Mouse (Mus musculus) naive thymus-derived CD4-positive, alpha-beta T cell, adult 5 months (primary cell): ENCODE measurements around the gene Padi6. TPM values are rescaled to one million over a fixed set of nuclear protein-coding genes. Genes with fewer than 3 reads are reported as not detected.

Source experiments
- polyA plus RNA-seq: library from polyadenylated mRNA; unstranded; fragments of 100-300 nt; shearing (Covaris generic); gene quantifications from one replicate; pipeline ENCODE4 v1.2.1, GENCODE M21; 2017

Gene Padi6
- polyA plus RNA-seq, result not detected

DNA sequence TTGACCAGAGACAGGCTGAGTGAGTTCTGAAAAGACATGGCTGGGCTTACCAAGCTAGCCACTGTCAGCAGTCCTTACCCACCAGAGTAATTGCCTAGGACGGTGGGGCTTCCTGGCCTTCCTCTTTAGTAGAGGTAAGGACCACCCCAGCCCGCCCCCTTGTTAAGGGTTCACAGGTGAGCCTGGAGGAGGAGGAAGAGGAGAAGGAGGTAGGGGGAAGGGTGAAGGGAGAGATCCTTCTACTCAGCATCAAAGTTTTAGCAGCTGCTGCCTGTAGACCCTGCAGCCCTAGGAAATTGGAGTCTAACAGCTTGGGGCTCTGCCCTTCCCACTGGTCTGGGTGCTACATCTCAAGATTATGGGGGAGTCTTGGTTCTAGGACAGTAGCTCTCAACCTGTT is at the start of gene Padi6:
Padi6 (minus strand) TSS at position 101 of the 400 bp plus-strand sequence.

DNA sequence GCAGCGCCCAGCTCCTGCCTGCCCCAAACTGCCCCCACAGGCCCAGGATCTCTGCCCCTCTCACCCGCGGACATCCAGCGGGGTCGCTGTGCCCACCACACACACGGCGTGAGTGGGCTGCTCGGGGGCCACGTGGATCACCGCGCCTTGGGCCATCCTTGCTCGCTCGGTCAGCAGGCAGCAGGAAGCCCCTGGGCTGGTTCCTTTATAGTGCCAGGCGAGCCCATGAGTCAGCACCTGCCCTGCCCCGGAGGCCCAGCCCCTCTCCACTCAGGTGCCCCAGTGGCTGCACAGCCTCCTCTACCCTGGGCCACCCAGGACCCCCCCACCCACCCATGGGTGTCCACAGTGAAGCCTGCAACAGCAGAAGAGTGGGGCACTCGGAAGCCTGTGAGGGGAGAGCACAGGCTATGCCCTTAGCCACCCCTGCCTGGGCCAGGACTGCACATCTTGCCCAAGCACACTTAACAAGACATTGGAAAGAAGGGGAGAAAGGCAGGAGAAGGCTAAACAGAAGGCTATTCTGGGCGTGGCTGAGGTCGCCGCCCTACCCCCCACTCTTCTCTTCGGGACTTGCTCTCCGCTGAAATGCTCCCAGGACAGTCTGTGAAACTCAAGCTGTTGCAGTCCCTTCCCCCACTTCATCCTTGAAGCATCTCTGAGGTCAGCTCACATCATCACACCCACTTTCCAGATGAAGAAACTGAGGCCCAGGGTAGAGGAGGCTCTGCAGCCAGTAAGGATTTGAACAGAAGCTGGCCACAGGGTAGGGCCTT is 31.8 kb upstream of the Padi6 start, which contains the start of gene Padi4:
Padi4 (minus strand) TSS at position 212 of the 776 bp plus-strand sequence.

DNA sequence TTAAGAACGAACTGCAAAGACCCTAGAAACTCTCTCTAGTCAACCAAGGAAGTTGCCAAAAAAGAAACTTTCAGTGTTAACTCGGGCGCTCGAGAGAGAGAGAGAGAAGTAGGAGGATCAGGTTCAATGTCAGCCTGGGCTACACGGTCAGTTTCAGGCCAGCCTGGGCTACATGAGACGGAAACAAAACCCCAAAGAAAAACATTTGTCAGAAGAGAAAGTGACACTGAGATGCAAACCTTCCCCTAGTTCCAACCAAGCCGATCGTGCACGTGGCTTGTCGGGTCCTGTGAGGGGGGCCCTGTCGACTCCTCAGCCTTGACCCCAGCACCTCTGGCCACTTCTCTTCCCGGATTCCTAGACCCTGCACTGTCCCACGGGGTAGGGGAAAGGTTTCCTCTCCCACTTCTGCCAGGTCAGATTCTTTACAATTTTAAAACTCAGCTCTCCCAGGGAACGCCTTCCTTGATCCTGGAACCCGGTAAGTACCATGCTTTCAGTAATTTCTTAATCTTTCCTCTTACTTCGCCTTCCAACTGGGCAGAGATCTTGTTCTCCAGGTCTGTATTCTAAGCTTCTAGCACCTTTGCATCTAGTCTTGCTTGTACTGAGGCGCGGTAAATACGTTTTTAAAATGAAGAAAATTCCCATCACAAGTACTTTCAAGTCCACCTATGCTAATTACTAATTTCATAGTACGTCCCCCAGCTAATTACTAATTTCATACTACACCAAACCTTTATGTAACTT is 42.0 kb downstream of the Padi6 start, which contains the start of gene Rcc2:
Rcc2 (plus strand) TSS at position 273 of the 750 bp plus-strand sequence.

Other genes with a start within 250 kb of the Padi6 start
- gene Arhgef10l, start 76.6 kb downstream of the Padi6 start, polyA plus RNA-seq, result not detected
- 134 TPM for gene Rcc2, start 42.1 kb downstream of the Padi6 start, polyA plus RNA-seq
- 0.35 TPM for gene Padi4, start 31.6 kb upstream of the Padi6 start, polyA plus RNA-seq
- 0.49 TPM for gene Padi3, start 68.0 kb upstream of the Padi6 start, polyA plus RNA-seq
- 0.34 TPM for gene Padi1, start 103.1 kb upstream of the Padi6 start, polyA plus RNA-seq
- 19.7 TPM for gene Padi2, start 163.7 kb upstream of the Padi6 start, polyA plus RNA-seq
- 177 TPM for gene Sdhb, start 218.6 kb upstream of the Padi6 start, polyA plus RNA-seq
- gene Atp13a2, start 244.2 kb upstream of the Padi6 start, polyA plus RNA-seq, result 33.3 TPM